Mouse (Mus musculus) midbrain, embryonic 14.5 days (tissue): ENCODE data around the gene Map2k7. TPM values are rescaled to one million over a fixed set of nuclear protein-coding genes. Genes with fewer than 3 reads are reported as not detected.
"Not testable (repeated sequence)": the region's sequence is repeated elsewhere in the genome, so short reads cannot be mapped to it uniquely, and the experiment has no call there.

Source experiments
- ATAC-seq: fragments of 200-750 bp; cut with Nextera tagmentation; 2 replicates; pipeline ENCODE4 v1.8.0; 2017; ENCODE audit warnings: moderate number of reproducible peaks, moderate library complexity; ENCODE audit not compliant: low FRiP score, low TSS enrichment
- DNase-seq: peaks from one replicate; pipeline ENCODE4 v3.0.0-alpha.2; 2015
- H3K27ac ChIP-seq: fragments of 300-500 bp; sonication (generic); replicated peaks from 2 replicates; pipeline ENCODE4 v1.5.1; 2014; ENCODE audit warnings: mild to moderate bottlenecking, low read depth, low read length, moderate library complexity
- H3K27me3 ChIP-seq: fragments of 300-500 bp; sonication (generic); 2 replicates; pipeline ENCODE4 v1.6.1; 2014; ENCODE audit warnings: low read length, control low read depth, mixed read lengths; ENCODE audit not compliant: control insufficient read depth, insufficient read depth
- H3K36me3 ChIP-seq: fragments of 300-500 bp; sonication (generic); 2 replicates; pipeline ENCODE4 v1.6.1; 2014; ENCODE audit warnings: low read length, control low read depth; ENCODE audit not compliant: control insufficient read depth, insufficient read depth
- H3K4me1 ChIP-seq: fragments of 300-500 bp; sonication (generic); 2 replicates; pipeline ENCODE4 v1.6.1; 2014; ENCODE audit warnings: mild to moderate bottlenecking, antibody characterized with exemption, low read length, control low read depth; ENCODE audit not compliant: control insufficient read depth, insufficient read depth
- H3K4me2 ChIP-seq: fragments of 300-500 bp; sonication (generic); 2 replicates; pipeline ENCODE4 v1.6.1; 2014; ENCODE audit warnings: mild to moderate bottlenecking, low read length, moderate library complexity
- H3K4me3 ChIP-seq: fragments of 300-500 bp; sonication (generic); replicated peaks from 2 replicates; pipeline ENCODE4 v1.5.1; 2014; ENCODE audit warnings: low read depth, low read length
- H3K9ac ChIP-seq: fragments of 300-500 bp; sonication (generic); replicated peaks from 2 replicates; pipeline ENCODE4 v1.6.1; 2014; ENCODE audit warnings: mild to moderate bottlenecking, low read length, moderate library complexity
- H3K9me3 ChIP-seq: fragments of 300-500 bp; sonication (generic); 2 replicates; pipeline ENCODE4 v1.6.1; 2016; ENCODE audit warnings: low read length, control low read depth, mixed read lengths; ENCODE audit not compliant: control insufficient read depth
- WGBS: fragments of 180-500 bp; shearing (Covaris S2); extraction: QIAGEN DNeasy Blood & Tissue Kit; methylation state at CpG from one replicate; pipeline ENCODE4 v1.1.7; 2014; 5-methylcytosine and 5-hydroxymethylcytosine counted together
- polyA plus RNA-seq: library from polyadenylated mRNA; unstranded; fragments of >200 nt; fragmentation: Nextera tagmentation; extraction: Ambion mirVana; gene quantifications from 2 replicates; pipeline ENCODE4 v1.2.1, GENCODE M21; 2014

Map2k7 gene
- polyA plus RNA-seq, 1 experiment from 2014 or later: 21.9 TPM

GRCm38 (mm10) chr8:4252116-4252760 lies 13.7 kb downstream of the Map2k7 start:
- peaks cover 50% of the 10 kb centered on the region for H3K36me3 ChIP-seq
- H3K27me3 ChIP-seq: no peaks in the 10 kb centered on the region
- ATAC-seq (no peak), DNase-seq (no peak)
- WGBS: 43% methylated on average over 8 of the region's 8 CpGs
- peaks cover 24% of the 10 kb centered on the region for H3K4me1 ChIP-seq
- peak overlapping the region; percentile 92 for H3K4me3 ChIP-seq
- no peaks in the 10 kb centered on the region for H3K9me3 ChIP-seq
- peak overlapping the region; percentile 89 for H3K27ac ChIP-seq
- peak overlapping the region; percentile 75 for H3K4me2 ChIP-seq
- H3K9ac ChIP-seq: peak overlapping the region; percentile 86; the same call in 1 of the 2 replicates

GRCm38 (mm10) chr8:4252934-4253841 lies 14.6 kb downstream of the Map2k7 start, which contains the start of gene Snapc2:
TSS of gene Snapc2 (plus strand) at chr8:4253080.
- under 1% methylated on average over 69 of the region's 69 CpGs for WGBS
- Histone ChIP-seq H3K4me3 (peak within 1 kb of the TSS; percentile 92), H3K9ac (peak within 1 kb of the TSS; percentile 86), H3K4me2 (peak within 1 kb of the TSS; percentile 75), H3K4me1 (peaks cover 32% of the 10 kb centered on the region), H3K9me3 (no peaks in the 10 kb centered on the region), H3K27me3 (no peaks in the 10 kb centered on the region), H3K36me3 (peaks cover 51% of the 10 kb centered on the region), H3K27ac (peak within 1 kb of the TSS; percentile 89)
- DNase-seq: peak; percentile 98
- ATAC-seq: peak; percentile 90

- no peak overlapping the region for H3K27ac ChIP-seq
- peak overlapping the region; percentile 75 for H3K4me2 ChIP-seq
- H3K4me3 ChIP-seq: peak overlapping the region; percentile 92
- DNase-seq: peak; percentile 79
- H3K27me3 ChIP-seq: no peaks in the 10 kb centered on the region
- H3K36me3 ChIP-seq: peaks cover 46% of the 10 kb centered on the region
- no peak for ATAC-seq
- 0 out of 2 replicates have a peak overlapping the region, but pooled peaks have one; percentile 86 for H3K9ac ChIP-seq
- H3K4me1 ChIP-seq: peaks cover 32% of the 10 kb centered on the region
- WGBS: 62% methylated on average over 6 of the region's 6 CpGs
- H3K9me3 ChIP-seq: no peaks in the 10 kb centered on the region
These were observed 15.5 kb downstream of the Map2k7 start for GRCm38 (mm10) chr8:4254001-4254400.

- not testable (repeated sequence) for DNase-seq, H3K27me3 ChIP-seq, H3K27ac ChIP-seq, ATAC-seq, H3K9me3 ChIP-seq, H3K4me2 ChIP-seq, H3K4me3 ChIP-seq, H3K9ac ChIP-seq
- peaks cover 32% of the 10 kb centered on the region for H3K4me1 ChIP-seq
- peaks cover 45% of the 10 kb centered on the region for H3K36me3 ChIP-seq
- WGBS: 91% methylated on average over 7 of the region's 7 CpGs
These were observed 16.9 kb downstream of the Map2k7 start for GRCm38 (mm10) chr8:4255471-4255870.

- H3K9ac ChIP-seq: peak overlapping the region; percentile 98
- H3K4me2 ChIP-seq: peak overlapping the region; percentile 81
- H3K36me3 ChIP-seq: peaks cover 59% of the 10 kb centered on the region
- H3K27ac ChIP-seq: peak overlapping the region; percentile 96; the same call in 1 of the 2 replicates
- H3K4me1 ChIP-seq: peaks cover 32% of the 10 kb centered on the region
- 56% methylated on average over 4 of the region's 4 CpGs for WGBS
- DNase-seq (no peak), ATAC-seq (no peak)
- peak overlapping the region; percentile 88 for H3K4me3 ChIP-seq
- no peaks in the 10 kb centered on the region for H3K9me3 ChIP-seq
- no peaks in the 10 kb centered on the region for H3K27me3 ChIP-seq
These were observed 18.4 kb downstream of the Map2k7 start for GRCm38 (mm10) chr8:4256911-4257310.

GRCm38 (mm10) chr8:4257350-4257749 lies 18.8 kb downstream of the Map2k7 start:
- WGBS: 57% methylated on average over 4 of the region's 4 CpGs
- no peaks in the 10 kb centered on the region for H3K9me3 ChIP-seq
- no peaks in the 10 kb centered on the region for H3K27me3 ChIP-seq
- H3K9ac ChIP-seq: peak overlapping the region; percentile 98
- ATAC-seq (no peak), DNase-seq (no peak)
- peaks cover 63% of the 10 kb centered on the region for H3K36me3 ChIP-seq
- peak overlapping the region; percentile 88 for H3K4me3 ChIP-seq
- H3K27ac ChIP-seq: peak overlapping the region; percentile 96
- H3K4me1 ChIP-seq: peaks cover 31% of the 10 kb centered on the region
- peak overlapping the region; percentile 81 for H3K4me2 ChIP-seq

GRCm38 (mm10) chr8:4258233-4258632 lies 19.7 kb downstream of the Map2k7 start:
- Histone ChIP-seq H3K27me3 (no peaks in the 10 kb centered on the region), H3K27ac (peak overlapping the region; percentile 96), H3K4me2 (peak overlapping the region; percentile 81), H3K9me3 (no peaks in the 10 kb centered on the region), H3K9ac (peak overlapping the region; percentile 98), H3K36me3 (peaks cover 72% of the 10 kb centered on the region), H3K4me3 (peak overlapping the region; percentile 88), H3K4me1 (peaks cover 28% of the 10 kb centered on the region)
- DNase-seq: peak; percentile 91
- 1% methylated on average over 35 of the region's 35 CpGs for WGBS
- peak; percentile 75 for ATAC-seq

GRCm38 (mm10) chr8:4258678-4259077 lies 20.1 kb downstream of the Map2k7 start:
- peak; percentile 83 for ATAC-seq
- Histone ChIP-seq H3K4me2 (peak overlapping the region; percentile 81), H3K9ac (peak overlapping the region; percentile 98), H3K27me3 (no peaks in the 10 kb centered on the region), H3K27ac (peak overlapping the region; percentile 96), H3K4me1 (peaks cover 26% of the 10 kb centered on the region), H3K9me3 (no peaks in the 10 kb centered on the region), H3K36me3 (peaks cover 76% of the 10 kb centered on the region), H3K4me3 (peak overlapping the region; percentile 88)
- DNase-seq: no peak
- WGBS: under 1% methylated on average over 32 of the region's 32 CpGs
